Mouse (Mus musculus) C2C12 (cell line): ENCODE measurements around the gene Parvg.

Experiments
- CEBPB ChIP-seq: IDR thresholded peaks from one replicate; pipeline ENCODE4 v1.6.1; 2011; ENCODE audit warnings: low read depth, mild to moderate bottlenecking, control low read depth, moderate library complexity
- CTCF ChIP-seq: IDR thresholded peaks from one replicate; pipeline ENCODE4 v1.5.1; 2011; ENCODE audit not compliant: control insufficient read depth, insufficient read depth, insufficient read length
- MAX ChIP-seq: IDR thresholded peaks from one replicate; pipeline ENCODE4 v1.6.1; 2011; ENCODE audit warnings: mild to moderate bottlenecking, control low read depth
- USF1 ChIP-seq: IDR thresholded peaks from one replicate; pipeline ENCODE4 v1.6.1; 2011; ENCODE audit warnings: low read depth, mild to moderate bottlenecking, control low read depth, moderate library complexity

DNA sequence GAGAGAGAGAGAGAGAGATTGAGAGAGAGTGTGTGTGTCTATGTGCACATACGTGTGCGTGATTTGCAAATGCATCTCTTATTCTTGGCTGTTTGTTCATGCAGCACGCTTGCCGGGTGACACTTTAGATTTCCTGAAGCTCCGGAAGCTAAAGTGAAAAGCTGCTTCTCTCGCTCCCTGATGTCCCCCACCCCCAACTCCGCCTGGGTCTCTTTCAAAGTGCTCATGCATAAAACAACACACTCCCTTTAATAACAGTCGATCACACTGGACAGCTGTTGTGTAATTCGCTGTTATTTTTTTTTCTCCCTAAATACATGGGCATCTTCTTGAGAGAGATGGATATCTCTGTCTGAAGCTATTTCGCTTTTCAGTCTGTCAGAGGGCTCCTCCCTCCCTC, 18.5 kb upstream of the Parvg start:
- TF ChIP-seq USF1: no peak
- TF ChIP-seq CEBPB: no peak
- TF ChIP-seq CTCF: no peak
- no peak for TF ChIP-seq MAX
